Mouse (Mus musculus) gastrocnemius, adult 18-20 months (tissue): ENCODE data around the gene Gm11084. TPM values are rescaled to one million over a fixed set of nuclear protein-coding genes. Genes with fewer than 3 reads are reported as not detected.
"Not testable (repeated sequence)": the region's sequence is repeated elsewhere in the genome, so short reads cannot be mapped to it uniquely, and the experiment has no call there.

ENCODE experiments used
- DNase-seq: peaks from one replicate; pipeline ENCODE4 v3.0.0; 2021; ENCODE audit warnings: low spot score
- long read RNA-seq, 2 experiments: library from polyadenylated mRNA; stranded (forward); transcript quantifications; one replicate each; pipeline ENCODE4 v2.0.0; 2021
- total RNA-seq, 2 experiments: library from RNA; stranded (reverse); gene quantifications; 2 replicates each; pipeline ENCODE4 v1.2.3; 2021

The Gm11084 gene
- total RNA-seq: not detected
- long read RNA-seq, experiment 1: 0 reads
- long read RNA-seq, experiment 2: 0 reads

DNA sequence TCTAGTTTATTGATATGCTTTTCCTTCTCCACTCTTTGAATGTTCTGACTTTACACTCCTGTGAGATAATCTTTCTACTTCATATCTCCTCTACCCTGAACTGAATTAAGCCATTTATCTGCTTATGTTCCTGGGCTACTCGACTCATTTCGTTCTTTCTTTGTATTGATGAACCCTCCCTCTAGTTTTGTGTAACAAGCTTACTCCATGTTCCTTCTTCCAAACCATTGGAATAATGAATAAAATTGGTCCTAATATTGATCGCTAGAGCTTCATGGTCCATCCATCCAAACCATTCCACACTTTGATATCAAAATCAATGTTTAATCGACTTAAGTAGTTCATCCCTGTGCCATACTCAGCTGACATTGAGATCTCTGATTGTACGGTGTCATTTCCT is at the start of gene Gm11084:
Gene Gm11084 (minus strand): TSS at position 101 of the 400 bp plus-strand sequence.
- no peak for DNase-seq

DNA sequence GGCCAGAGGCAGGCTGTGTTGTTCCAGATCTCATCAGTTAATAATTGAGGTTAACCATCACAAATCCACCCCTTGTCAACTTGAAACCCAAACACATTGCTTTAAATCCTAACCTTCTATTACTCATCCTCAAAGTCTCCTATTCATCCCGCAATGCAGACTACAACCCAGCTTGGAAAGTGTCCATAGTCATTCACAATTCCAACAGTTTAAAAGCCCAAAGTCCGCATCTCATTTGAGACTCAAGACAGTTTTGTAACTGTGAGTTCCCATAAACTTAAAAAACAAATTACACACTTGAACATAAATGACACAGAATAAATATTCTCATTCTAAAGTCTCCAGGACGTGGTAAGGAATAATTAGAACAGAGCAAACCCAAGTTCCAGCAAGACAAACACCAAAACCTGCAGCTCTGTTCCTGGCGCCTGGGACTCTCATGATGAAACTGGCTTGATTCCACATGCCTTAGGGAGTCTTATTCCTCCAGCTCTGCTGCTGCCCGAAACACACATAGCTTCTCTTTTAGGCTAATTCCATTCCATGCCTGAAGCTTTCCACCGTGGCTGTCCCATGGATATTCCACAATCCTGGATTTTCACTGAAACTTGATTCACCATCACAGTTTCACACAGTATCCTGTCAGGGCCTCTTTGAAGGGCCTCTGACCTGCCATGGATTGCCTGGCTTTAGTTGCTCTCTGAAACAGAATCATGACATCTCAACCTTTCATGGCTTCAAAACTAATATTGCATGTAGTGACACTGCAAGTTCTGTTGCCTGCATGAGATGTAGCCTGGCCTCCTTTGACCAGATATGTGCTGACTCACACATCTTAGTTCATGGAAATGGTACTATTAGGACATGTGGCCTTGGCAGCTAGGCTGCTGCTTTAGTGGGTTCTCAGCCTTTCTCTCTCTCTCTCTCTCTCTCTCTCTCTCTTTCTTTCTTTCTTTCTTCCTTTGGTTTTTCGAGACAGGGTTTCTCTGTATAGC is 44.8 kb upstream of the Gm11084 start:
- no peak for DNase-seq

DNA sequence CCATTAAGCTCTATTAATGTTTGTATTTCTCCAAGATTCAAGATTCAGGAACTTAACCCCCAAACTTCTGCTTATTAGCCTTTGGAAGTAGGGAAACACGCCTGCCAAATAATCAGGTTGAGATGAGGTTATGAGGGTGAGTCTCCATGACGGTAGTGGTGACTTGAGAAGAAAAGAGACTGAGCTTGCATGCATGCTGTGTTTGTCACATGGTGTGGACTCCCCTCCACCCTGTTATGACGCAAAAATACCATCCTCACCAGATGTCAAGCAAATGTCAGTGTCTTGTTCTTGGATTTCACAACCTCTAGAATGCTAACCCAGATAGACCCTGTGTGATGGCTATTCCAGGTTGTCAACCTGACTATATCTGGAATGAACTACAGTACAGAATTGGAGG is 43.3 kb upstream of the Gm11084 start:
- DNase-seq: no peak

DNA sequence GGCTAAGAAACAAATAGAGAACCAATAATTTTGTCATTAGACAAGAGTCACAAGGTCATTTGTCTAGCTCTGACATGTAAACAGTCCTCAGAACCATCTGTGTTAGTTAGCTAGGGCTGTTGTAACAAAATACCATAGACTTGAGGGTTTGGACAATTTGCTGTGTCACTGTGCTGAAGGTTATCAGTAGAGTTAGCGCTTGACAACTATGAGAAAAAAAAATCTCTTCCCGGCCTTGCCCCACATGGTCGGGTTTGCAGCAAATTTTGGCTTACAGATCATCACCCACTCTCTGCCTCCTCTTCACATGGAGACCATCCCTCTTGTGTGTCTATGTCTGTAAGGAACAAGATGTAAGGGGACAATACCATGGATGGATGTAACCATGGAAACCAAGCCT is 41.5 kb upstream of the Gm11084 start:
- DNase-seq: no peak

DNA sequence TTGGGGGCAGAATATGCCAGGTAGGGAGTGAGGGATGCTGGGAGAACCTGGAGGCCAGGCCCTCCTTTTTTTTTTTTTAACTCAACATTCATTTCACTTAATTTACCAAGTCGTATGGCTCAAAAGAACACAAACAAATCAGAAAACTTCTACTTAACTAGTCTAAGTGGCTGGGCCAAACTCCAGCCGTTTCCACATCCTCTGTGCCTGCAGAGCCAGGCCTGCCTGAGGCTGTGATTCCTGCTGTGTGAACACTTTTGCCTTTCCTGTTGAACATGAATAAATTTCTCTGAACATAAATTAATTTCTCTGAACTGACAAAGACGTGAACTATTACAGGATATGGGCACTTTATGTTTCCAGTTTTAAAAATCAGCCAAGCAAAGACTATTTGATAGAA is 40.6 kb upstream of the Gm11084 start:
- DNase-seq: no peak

DNA sequence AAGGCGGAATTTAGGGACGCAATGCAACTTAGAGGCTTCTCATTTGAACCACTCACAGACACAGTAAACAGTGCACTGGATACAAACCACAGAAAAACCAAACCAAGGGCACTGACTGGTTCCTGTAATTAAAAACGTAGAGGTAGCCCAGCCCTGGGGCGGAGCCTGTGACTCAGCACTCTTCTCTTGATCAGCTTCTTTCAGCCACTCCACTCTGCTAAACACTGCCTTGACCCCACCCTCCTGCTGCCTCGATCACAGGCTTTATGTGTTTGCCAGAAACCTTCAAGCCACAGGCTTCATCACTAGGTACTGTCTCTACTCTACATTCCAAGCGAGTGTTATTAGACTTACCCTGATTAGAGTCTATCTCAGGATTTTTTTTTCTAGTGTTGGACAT is 37.3 kb upstream of the Gm11084 start:
- DNase-seq: no peak

DNA sequence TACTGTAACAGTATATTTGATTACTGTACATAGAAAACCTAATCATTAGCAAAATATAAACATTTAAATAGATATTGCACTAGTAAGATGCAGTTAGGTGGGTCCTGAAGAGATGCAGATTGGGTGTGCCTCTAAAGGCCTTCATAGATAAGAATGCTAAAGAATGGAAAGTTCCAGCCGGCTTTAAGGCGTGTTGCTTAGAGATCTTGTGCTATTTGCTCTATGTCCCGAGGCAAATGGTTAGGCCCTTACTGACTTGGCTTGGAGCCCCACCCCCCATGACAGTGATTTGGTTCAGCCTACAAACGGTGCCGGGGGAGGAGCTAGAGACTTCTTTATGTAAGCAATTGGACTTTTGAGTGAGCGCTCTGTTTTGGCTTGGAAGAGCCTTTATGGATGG is 34.5 kb upstream of the Gm11084 start:
- DNase-seq: no peak

DNA sequence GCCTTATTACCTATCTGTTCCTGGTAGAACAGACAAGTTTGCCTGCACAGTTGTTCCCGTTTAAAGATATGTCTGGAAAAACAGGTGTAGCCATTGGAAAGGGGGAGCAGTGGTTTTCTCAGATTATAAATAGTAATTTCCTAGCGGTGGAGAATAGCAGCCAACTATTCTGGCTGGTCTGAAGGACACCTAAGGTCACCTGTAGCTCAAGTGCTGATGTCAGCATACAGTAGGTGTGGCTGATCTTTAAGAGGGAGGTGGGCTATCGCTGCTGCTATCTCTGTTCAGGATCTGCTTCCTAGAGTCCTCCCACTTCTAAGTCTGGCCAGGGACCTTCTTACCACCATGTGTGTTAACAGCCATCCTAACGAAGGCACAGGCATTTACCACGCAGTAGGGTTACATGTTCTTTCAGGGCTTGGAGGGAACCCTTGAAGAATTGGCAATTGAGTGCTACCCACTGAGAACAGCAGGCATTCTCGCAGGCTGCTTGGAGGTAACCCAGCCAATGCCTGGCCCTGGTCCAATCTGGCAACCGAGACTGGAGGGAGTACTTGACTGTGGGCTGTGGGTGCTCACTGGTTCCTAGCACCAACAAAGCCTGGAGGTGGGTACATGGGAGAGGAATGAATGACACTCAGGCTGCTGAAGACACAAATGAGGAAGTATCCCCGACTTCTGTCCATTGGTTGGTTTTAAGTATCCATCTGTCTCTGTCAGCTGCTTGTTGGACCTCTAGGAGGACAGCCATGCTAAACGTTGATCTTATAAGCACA is 33.0 kb upstream of the Gm11084 start:
- peak; percentile 48 for DNase-seq

DNA sequence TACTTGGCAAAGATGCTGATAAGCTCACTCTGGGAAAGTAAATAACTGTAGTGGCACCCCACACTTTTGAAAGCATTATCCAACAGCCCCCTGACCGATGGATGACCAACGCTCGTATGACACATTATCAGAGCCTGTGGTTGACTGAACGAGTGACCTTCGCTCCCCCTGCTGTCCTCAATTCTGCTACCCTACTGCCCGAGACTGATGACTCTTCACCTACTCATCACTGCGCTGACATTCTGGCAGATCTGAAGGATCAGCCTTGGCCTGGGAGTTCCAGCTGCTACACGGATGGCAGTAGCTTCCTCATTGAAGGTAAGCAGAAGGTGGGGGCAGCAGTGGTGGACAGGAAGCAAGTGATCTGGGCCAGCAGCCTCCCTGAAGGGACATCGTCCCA is 27.5 kb upstream of the Gm11084 start:
- DNase-seq: not testable (repeated sequence)

DNA sequence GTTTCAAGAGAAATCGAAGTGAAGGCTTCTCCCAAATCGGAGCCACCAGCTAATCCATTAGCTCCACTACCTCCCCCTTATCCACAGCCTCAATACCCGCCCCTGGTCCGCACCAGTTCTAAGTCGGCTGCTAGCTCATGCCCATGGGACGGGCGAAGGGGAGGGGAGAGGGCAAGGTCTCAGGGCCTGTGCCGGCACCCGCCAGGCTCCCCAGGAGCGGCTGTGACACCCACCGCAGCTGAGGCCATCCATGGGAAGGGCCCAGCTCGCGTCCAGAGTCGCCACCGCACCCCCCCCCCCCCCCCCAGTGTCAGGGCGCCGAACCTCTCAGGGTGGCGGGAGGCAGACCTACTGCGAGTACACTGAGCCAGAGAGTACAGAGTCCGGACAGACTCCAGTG is 26.1 kb upstream of the Gm11084 start:
- DNase-seq: no peak

DNA sequence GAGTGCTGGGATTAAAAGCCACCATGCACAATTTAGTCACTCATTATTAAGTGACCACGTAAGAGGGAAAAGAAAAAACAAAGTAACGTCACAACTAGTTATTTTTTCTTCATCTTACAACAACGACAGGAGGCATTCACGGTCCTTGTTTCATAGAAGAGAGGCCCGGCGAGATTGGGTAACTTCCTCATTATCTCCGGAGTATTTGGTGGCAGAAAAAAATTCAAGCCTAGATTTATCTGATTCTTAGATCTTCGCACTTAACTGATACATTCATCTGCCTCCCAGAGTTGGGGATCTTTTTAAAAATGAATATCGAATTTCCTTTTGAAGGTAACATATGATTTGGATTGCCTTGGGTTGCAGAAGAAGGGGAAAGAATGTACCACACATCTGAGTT is 21.0 kb upstream of the Gm11084 start:
- no peak for DNase-seq

DNA sequence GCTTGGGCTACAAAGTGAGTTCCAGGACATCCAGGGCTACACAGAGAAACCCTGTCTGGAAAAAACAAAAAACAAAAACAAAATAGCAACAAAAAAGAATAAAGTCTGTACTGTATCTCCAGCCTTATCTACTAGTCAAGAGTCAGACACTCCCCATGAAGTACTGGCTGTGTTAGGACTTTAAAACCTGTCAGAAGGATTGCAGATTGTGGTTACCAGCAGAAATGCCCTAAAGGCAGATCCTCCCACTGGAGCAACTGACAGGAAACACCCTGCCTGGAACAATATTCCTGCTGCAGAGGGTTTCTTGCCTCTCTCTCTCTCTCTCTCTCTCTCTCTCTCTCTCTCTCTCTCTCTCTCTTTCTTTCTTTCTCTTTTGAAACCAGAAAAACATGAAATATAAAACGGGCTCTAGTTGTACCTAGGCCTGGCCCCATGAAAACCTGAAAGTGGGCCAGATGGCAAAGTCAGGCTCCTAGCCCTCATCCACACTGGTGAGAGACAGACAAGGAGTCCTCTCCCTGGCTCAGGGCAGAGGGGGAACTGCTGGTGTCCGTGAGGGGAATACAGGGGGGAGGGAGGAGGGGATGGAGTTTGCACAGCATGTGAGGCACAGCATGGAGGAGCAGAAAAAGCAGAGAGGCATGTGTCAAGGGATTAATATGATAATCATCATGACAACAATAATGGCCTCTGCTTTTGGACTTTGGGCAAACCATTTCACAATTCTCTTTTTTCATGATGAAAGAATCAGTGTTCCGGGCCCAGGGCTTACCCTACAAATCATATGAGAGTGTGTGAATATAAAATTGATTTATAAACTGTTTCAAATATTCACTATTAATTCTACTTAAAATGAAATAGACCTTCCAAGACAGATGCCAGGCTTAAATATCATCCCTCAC is 19.3 kb upstream of the Gm11084 start:
- peak; percentile 20 for DNase-seq

DNA sequence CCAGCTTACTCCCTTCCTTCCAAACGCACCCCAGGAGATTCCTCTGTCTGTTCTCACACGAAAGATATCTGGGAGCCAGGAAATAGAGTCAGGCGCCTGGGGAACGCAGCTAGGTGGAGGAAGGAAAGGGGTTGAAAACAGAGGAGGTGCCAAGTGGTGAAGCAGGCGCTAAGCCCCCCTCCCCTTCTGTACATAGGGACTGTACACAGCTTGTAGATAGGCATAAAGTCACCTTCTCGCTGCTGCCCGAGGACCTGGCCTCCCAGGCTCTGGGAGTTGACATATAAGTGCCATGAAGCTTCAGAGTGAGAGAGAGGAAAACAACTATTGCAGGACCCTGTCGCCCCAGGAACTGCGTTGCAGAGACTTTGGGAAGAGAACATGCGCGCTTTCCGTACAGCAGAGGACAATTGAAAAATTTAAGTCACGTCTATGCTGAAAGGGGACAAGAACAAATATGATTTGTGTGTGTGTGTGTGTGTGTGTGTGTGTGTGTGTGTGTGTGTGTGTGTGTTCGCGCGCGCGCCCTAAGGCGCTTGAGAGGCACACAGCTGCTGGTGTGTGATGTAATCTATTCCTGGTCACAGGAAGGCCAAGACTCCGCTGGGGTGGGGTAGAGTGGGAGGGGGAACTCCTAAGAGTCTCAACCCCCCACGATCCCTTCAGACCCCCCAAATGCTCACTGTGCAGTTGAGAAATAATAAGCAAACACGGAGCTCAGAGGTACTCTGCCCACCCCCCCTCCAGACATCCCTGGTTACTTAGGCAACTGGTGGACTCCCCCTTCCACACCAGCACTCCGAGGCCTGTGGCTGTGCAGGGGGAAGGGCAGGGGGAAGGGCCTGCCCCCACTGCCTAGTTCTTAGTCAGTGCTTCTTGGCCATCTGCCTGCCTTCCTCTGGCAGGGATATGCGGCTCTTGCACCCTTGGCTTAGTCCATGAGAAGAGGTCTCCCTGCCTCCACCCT is 17.5 kb upstream of the Gm11084 start:
- DNase-seq: peak; percentile 90

DNA sequence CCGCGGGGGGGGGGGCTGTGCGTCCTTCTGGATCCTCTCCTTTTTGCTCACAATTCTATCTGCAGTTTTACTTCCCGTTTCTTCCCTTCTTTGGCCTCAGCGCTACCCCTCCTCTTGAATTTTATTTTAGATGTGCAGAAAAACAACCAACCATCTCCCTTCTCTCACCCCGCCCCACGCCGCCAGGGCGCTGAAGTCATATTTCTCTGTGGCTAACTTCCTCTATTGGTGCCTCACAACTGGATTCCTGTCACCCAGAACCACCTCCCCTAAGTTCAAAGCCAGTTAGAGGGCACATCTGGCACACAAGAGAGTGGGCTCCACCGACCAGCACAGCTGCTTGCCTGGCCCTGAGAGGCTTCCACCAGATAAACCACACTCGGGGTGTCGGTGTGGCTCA is 16.5 kb upstream of the Gm11084 start:
- peak; percentile 52 for DNase-seq

DNA sequence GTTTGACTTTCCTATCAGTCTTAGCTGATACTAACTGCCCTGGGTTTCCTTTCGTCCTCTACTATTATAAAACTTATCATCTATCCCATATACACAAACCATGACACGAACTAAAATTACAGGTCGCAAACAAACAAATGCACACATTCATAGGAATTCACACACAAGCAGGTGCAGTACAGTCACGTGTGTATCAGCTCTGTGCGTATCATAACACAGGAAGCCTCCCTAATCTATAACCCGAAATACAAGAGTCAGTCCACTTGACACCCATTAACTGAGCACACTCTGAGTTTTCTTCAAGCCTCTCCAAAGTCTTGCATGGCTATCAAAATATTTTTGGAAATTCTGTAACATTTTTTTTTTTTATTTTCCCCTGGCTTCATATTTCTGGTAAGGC is 15.9 kb upstream of the Gm11084 start:
- no peak for DNase-seq

DNA sequence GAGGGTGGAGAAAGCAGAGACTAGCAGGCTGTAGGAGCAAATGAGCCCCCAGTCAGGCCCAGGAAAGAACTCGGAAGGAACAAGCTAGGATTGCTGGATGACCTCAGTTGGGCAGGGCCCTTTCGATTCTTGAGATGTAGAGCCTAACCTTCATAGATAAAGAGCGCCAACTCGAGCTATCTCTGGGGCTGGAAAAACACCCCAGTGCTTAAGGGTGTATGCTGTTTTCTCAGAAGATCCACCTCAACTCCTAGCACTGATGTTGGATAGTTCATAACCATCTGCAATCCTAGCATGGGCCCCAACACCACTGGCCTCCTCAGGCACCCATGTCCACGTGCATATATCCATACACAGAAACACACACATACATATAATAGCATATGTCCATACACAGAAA is 15.5 kb upstream of the Gm11084 start:
- DNase-seq: no peak

DNA sequence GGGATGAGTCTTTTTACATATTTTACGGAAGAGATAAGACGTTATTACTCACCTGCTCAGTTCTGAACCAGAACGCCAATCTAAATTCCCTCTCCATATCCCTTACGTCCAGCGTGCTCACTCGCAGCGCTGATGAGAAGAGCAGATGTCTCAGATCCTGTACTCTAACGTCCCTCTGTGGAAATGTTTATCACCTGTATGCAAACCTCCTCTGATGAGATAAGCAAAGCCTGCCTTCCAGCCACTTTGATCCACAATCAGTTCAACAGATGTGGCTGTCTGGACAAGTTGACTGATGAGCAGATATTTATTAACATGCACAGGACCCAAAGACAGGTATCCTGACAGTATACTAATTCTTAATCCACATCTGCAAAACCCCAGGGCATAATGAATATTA is 13.7 kb upstream of the Gm11084 start:
- no peak for DNase-seq

DNA sequence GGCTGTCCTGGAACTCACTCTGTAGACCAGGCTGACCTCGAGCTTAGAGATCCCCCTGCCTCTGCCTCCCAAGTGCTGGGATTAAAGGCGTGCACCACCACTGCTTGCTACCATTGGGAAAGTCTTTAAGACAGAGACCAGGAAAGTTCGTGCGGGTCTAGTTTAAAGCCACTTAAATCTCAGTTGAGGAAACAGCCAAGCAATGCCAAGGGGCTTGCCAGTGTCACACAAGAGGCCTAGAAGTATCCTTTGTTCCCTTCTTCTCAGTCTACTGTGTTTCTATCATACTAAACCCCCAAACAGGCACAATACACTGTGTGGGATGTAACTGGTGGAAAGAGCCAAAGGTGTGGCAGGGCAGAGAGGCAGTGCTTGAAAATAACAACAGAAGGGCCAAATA is 11.1 kb upstream of the Gm11084 start:
- no peak for DNase-seq

DNA sequence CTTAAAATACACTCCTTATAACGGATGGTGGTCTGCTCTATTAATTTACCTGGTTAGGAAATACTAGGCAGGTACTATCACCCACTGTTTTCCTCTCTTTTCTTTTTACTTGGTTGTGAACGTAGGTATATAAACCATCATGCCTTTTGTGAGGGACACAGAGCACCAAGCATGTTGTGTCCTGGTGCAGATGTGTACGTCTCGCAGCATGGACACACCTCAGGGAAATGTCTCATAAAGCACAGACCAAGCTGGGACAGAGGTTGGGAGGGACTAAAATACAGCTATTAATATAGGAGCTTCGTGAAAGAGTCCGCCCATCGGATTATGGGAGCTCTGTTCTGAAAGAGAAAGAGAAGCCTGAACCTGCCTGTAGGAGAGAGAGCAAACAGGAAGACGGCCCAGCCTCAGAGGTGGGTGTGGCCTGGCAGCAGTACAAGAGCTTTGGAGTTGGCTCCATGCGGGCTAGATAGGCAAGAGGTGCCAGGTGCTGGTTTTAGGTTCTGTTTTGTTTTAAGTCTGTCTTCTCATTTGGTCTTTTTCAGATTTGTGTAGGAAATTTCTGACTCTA is 10.4 kb upstream of the Gm11084 start:
- DNase-seq: no peak
